Mouse (Mus musculus): ENCODE data around the gene Lrpprc. TPM values are rescaled to one million over a fixed set of nuclear protein-coding genes. Genes with fewer than 3 reads are reported as not detected.

The Lrpprc gene
- polyA plus RNA-seq, 1 experiment from 2014 or later: 72.4 TPM

DNA sequence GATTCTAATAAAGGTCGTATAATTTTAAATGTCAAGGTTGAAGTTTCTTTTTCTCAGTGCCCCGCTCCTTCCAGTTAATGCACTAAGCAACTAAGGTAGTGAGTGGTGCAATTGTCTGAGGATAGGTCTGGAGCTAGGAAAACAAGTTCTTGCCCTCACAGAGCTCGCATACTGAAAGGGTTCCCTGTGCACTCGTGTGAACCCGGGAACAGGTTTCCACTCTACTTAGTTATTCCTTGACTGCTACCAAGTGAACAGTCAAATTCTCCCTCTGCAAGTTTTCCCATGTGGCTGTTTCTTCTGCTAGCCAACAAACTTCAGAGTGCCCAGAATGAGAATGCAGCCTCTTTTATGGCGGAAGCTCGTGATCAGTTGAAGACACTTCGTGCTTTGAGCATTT, 567 bp upstream of the Lrpprc start:
- DNase-seq (ENCODE audit: low read depth, low spot score) (no peak), ATAC-seq (peak; percentile 17)
- CTCF ChIA-PET: interaction anchor here (1.5 kb wide), 1 partner anchor 13 kb away, joined by 3 read pairs; no protein-coding TSS in a partner anchor
- in situ Hi-C loops (cut with MboI; ENCODE audit: low pct_unique_long_range_greater_than_20kb): no loop called here
- POLR2A ChIA-PET: no interaction called here
- no peaks in the 10 kb centered on the region for H3K27me3 ChIP-seq
- no peak for TF ChIP-seq CTCF (IDR thresholded peaks at IDR 0.05)

DNA sequence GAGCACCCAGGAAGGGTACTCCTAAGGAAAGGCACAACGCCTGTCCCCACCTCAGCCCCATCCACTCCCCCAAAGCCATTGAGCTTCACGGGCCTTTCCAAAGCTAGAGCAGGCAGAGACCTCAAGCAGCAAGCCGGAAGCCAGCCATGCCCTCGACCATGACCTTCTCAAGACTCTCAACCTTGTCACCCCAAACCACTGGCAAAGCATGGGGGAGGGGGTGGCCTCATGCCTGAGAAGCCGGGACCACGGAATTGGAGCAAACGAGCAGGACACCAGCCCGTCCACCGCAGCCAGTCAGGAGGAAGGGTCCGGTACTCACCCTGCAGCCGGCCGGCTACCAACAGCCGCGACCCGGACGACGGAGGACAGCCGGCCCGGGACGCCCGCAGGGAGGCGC, 546 bp downstream of the Lrpprc start:
- TF ChIP-seq CTCF (IDR thresholded peaks at IDR 0.05): no peak
- CTCF ChIA-PET: no interaction called here

DNA sequence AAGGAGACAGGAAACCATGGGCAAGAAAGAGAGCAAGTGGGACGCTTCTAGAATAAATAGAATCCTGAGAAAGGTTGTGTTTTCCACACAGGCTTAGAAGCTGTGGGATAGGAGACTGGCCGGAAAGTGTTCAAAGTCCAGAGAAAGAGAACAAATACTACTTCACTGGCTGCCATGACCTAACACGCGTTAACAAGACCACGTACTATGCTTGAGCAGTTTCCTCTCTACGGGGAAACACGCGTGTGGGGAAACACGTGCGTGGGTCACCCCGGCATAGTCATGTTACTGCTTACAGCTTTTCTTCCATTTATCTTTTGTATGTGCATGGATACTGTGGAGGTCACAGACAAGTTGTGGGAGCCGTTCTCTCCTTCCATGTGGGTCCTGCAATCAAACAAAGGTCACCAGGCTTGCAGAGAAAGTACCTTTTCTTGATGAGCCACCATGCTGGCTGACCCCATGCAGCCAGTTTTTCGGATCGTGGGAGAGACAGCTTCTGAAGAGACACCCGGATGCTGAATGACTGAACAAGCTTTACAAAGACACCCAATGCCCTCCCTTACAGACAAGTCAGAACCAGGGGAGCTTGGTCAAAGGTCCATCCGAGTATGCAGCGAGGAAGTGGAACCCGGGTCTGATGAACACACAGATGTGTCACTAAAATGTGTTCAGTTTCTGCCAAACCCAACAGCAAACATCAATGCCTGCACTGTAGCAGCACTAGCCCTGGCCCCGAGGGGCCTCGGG, 2.0 kb downstream of the Lrpprc start:
- in situ Hi-C loops (cut with MboI; ENCODE audit: low pct_unique_long_range_greater_than_20kb): no loop called here
- no peak for TF ChIP-seq CTCF (IDR thresholded peaks at IDR 0.05)
- CTCF ChIA-PET: interaction anchor here (1.1 kb wide), 1 partner anchor 11 kb away, joined by 4 read pairs; no protein-coding TSS in a partner anchor
- POLR2A ChIA-PET: no interaction called here
- ATAC-seq (no peak), DNase-seq (ENCODE audit: low read depth, low spot score) (no peak)
- H3K27me3 ChIP-seq: no peaks in the 10 kb centered on the region

More for the DNA sequence above, 546 bp downstream of the Lrpprc start:
- H3K27me3 ChIP-seq: no peaks in the 10 kb centered on the region
- POLR2A ChIA-PET: no interaction called here
- no peak for DNase-seq (ENCODE audit: low read depth, low spot score)
- in situ Hi-C loops (cut with MboI; ENCODE audit: low pct_unique_long_range_greater_than_20kb): no loop called here
- ATAC-seq: peak; percentile 27

DNA sequence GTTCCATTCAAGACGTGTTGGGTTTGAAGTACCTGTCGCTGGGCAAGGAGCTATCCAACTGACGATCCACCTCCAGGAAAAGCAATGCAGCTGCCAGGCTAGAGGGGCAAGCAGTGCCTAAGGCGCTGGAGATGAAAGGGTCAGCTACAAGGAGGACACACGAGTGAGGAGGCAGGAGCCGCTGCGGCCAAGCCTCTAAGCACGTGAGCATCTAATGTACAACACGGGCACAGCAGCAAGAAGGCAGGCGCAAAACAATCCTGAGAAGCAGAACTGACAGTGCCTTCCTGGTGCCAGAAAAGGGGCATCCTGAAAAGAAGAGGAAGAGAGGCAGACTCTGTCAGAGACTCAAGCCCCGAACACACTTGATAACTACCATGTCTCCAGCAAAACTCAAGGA, 3.1 kb downstream of the Lrpprc start:
- DNase-seq (ENCODE audit: low read depth, low spot score) (no peak), ATAC-seq (no peak)
- POLR2A ChIA-PET: interaction anchor here (0.6 kb wide), 1 partner anchor 81 kb away, joined by 3 read pairs; no protein-coding TSS in a partner anchor
- no peaks in the 10 kb centered on the region for H3K27me3 ChIP-seq
- in situ Hi-C loops (cut with MboI; ENCODE audit: low pct_unique_long_range_greater_than_20kb): no loop called here
- CTCF ChIA-PET: interaction anchor here (1.3 kb wide), 1 partner anchor 9 kb away, joined by 3 read pairs; no protein-coding TSS in a partner anchor
- TF ChIP-seq CTCF (IDR thresholded peaks at IDR 0.05): no peak

DNA sequence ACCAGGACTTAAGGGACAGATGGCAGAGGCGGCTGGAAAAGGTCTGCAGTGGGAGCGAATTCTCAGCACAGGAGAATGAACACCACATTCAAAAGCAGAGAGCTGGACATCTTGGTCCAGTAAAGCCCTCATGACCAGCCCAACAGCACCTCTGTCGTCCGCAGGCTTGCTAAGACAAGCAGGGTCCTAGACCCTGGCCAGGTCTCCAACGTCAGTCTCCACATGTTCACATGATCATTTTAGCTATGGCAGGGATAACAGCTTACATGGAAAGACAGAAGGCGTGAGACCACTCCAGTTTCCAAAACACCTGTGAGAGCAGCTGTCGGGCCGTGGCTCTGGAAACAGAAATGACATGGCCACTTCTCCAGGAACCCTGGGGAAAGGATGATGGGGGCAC, 3.7 kb downstream of the Lrpprc start:
- DNase-seq (ENCODE audit: low read depth, low spot score) (no peak), ATAC-seq (no peak)
- ChIA-PET POLR2A (interaction anchor here (0.6 kb wide), 1 partner anchor 80 kb away, joined by 3 read pairs; no protein-coding TSS in a partner anchor), CTCF (interaction anchor here (1.3 kb wide), 1 partner anchor 9 kb away, joined by 3 read pairs; no protein-coding TSS in a partner anchor)
- TF ChIP-seq CTCF (IDR thresholded peaks at IDR 0.05): no peak
- in situ Hi-C loops (cut with MboI; ENCODE audit: low pct_unique_long_range_greater_than_20kb): no loop called here
- H3K27me3 ChIP-seq: no peaks in the 10 kb centered on the region

DNA sequence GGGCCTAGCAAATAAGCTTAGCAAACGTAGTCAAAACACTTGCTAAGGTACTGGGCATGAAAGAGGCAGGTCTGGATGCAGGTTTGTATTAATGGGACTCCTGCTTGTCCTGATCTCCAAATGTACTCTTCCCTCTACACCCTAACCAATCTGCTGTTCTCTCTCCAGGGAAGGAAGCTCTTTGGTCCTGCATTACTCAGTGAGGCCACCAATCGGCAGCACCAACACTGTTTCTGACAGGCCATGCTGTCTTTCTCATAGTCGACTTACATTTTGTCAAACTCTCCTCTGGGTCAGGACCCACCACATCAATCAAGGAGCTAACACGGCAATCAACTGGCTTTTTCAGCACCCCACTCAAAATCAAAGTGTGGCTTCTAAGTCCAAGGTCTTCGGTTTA, 5.4 kb downstream of the Lrpprc start:
- TF ChIP-seq CTCF (IDR thresholded peaks at IDR 0.05): no peak
- ChIA-PET POLR2A (interaction anchor here (0.5 kb wide), 1 partner anchor 1277 kb away, joined by 3 read pairs; no protein-coding TSS in a partner anchor), CTCF (no interaction called here)
- ATAC-seq (no peak), DNase-seq (ENCODE audit: low read depth, low spot score) (no peak)
- no peaks in the 10 kb centered on the region for H3K27me3 ChIP-seq
- in situ Hi-C loops (cut with MboI; ENCODE audit: low pct_unique_long_range_greater_than_20kb): no loop called here

DNA sequence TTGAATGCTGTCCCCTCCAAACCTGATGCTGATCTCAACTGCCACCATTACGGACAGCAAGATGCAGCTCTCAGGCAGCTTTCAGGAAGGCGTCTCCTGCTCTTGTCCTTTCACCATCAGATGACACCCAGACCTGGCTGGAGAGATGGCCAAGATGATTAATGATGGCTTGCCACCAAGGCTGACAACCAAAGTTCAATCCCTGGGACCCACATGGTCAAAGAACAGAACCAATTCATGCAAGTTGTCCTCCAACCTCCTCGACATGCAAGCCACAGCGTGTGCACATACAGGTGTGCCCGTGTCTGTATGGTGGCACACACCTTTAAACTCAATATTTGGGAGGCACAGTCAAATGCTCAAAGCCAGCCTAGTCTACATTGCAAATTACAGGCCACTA, 7.1 kb downstream of the Lrpprc start:
- in situ Hi-C loops (cut with MboI; ENCODE audit: low pct_unique_long_range_greater_than_20kb): no loop called here
- ATAC-seq (no peak), DNase-seq (ENCODE audit: low read depth, low spot score) (no peak)
- H3K27me3 ChIP-seq: no peaks in the 10 kb centered on the region
- POLR2A ChIA-PET: interaction anchor here (0.5 kb wide), 1 partner anchor 51 kb away, joined by 3 read pairs; no protein-coding TSS in a partner anchor
- CTCF ChIA-PET: interaction anchor here (1.3 kb wide), 1 partner anchor 10 kb away, joined by 3 read pairs; no protein-coding TSS in a partner anchor
- TF ChIP-seq CTCF (IDR thresholded peaks at IDR 0.05): no peak

DNA sequence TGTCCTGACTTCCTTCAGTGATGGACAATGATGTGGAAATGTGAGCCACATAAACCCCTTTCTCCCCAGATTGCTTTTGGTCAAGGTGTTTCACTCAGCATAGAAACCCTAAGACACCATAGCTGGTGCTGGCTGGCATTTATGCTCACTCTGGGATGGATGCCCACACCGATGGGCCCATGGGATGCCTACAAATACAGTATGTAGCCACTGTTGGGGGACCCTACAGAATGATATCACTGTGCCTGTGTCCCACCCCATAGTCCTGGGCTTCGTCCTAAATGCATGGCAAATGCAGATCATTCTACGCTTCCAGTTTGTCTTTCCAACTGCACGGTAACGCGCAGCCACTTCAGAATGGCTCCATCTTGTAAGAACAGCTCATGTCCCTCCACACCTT, 10.3 kb downstream of the Lrpprc start:
- CTCF ChIA-PET: interaction anchor here (1.4 kb wide), 1 partner anchor 81 kb away, joined by 5 read pairs; no protein-coding TSS in a partner anchor
- ATAC-seq (no peak), DNase-seq (ENCODE audit: low read depth, low spot score) (no peak)
- POLR2A ChIA-PET: no interaction called here
- no peaks in the 10 kb centered on the region for H3K27me3 ChIP-seq
- TF ChIP-seq CTCF (IDR thresholded peaks at IDR 0.05): no peak
- in situ Hi-C loops (cut with MboI; ENCODE audit: low pct_unique_long_range_greater_than_20kb): no loop called here

DNA sequence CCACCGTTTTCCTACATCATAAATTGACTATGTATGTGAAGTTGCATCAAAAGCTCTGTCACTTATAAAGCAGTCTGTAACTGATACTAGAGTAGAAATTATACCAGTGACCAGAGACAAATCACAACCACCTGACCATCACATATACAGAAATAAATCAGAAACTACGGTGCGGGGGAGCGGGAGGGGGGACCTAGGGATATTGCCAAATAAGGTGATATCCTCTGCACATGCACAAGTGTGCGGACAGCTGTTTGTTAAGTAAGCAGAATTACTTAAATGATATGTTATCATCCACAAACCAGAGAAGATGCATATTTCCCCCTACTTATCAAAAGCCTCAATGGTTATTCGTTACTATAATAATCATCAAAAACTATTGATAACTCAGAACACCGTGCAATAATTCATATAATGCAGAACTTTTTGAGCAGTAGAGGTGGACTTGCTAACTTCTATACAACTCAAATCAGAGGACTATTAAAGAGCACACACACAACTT, 12.1 kb downstream of the Lrpprc start:
- H3K27me3 ChIP-seq: no peaks in the 10 kb centered on the region
- ATAC-seq (no peak), DNase-seq (ENCODE audit: low read depth, low spot score) (no peak)
- no peak for TF ChIP-seq CTCF (IDR thresholded peaks at IDR 0.05)
- CTCF ChIA-PET: interaction anchor here (1.0 to 1.6 kb wide), 3 partner anchors 9 to 13 kb away, joined by 3 to 4 read pairs (median 3); partner anchors contain the start of gene Lrpprc
- in situ Hi-C loops (cut with MboI; ENCODE audit: low pct_unique_long_range_greater_than_20kb): no loop called here
- POLR2A ChIA-PET: no interaction called here

DNA sequence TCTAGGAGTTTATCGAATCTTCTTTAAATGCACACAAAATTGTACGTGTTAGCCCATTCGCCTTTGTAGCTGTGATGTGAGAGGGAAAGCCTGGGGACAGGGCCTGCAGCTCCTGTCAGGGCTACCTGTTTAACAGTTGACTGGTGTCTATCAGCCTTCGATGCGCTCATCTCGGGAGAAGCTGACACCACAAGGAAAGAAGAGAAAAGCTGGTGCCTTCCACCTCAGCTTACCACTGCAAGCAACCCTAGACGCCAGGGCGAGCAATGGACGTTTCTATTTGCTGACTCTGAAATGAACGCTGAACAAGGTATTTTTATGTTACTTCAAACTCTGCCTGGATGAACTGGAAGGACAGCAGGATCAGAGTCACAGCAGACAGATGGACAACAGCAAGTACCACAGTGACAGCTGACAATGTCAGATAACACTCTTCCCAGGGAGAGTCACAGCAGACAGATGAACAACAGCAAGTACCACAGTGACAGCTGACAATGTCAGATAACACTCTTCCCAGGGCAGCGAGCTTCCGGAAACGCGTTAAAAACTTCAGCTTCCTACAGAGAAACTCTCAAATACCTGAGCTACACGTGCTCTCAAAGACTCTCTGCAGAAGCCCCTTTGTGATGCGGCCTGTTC, 14.1 kb downstream of the Lrpprc start:
- CTCF ChIA-PET: no interaction called here
- DNase-seq (ENCODE audit: low read depth, low spot score) (no peak), ATAC-seq (no peak)
- in situ Hi-C loops (cut with MboI; ENCODE audit: low pct_unique_long_range_greater_than_20kb): no loop called here
- POLR2A ChIA-PET: no interaction called here
- no peaks in the 10 kb centered on the region for H3K27me3 ChIP-seq
- no peak for TF ChIP-seq CTCF (IDR thresholded peaks at IDR 0.05)

DNA sequence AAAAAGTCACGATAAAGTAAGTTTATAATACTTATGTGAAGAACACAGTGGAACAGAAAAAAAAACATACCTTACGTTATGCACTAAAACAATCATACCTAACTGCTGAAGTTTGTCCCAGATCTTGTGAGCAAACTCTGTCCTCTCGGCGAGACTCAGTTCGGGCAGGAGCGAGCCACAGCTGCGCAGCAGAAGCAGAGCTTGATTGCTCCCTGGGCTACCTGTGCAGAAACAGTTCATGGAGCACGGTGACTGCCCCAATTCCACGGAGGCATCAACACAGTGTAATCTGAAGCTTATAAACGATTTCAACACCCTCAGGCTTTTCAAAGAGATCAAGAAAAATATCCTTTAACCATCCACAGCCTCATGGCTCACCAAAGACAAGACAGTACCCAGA, 15.3 kb downstream of the Lrpprc start:
- no peak for DNase-seq (ENCODE audit: low read depth, low spot score)
- in situ Hi-C loops (cut with MboI; ENCODE audit: low pct_unique_long_range_greater_than_20kb): no loop called here
- no peak for ATAC-seq
- CTCF ChIA-PET: interaction anchor here (1.1 to 1.5 kb wide), 2 partner anchors 12 to 19 kb away, joined by 3 read pairs; no protein-coding TSS in a partner anchor
- POLR2A ChIA-PET: no interaction called here
- H3K27me3 ChIP-seq: no peaks in the 10 kb centered on the region
- no peak for TF ChIP-seq CTCF (IDR thresholded peaks at IDR 0.05)

All from Patski (cell line).